Mouse (Mus musculus): ENCODE results near the gene Htr1f. TPM values are rescaled to one million over a fixed set of nuclear protein-coding genes. Genes with fewer than 3 reads are reported as not detected.

Htr1f gene
- polyA plus RNA-seq, 1 experiment from 2014 or later: 0.31 TPM

GRCm38 (mm10) chr16:64908747-64909146 is 196.9 kb downstream of the Htr1f start:
- no peaks in the 10 kb centered on the region for H3K36me3 ChIP-seq (ENCODE audit: control insufficient read depth, insufficient read depth, low read length)
- no peak overlapping the region for H3K4me2 ChIP-seq
- H3K4me3 ChIP-seq (ENCODE audit: low read depth, low read length): no peak overlapping the region
- no peaks in the 10 kb centered on the region for H3K27me3 ChIP-seq (ENCODE audit: control insufficient read depth, insufficient read depth, low read length)
- ATAC-seq (ENCODE audit: low FRiP score) (no peak), DNase-seq (ENCODE audit: low spot score, missing footprints) (no peak)
- no peak overlapping the region for H3K27ac ChIP-seq (ENCODE audit: low read depth, low read length)
- H3K4me1 ChIP-seq (ENCODE audit: control insufficient read depth, insufficient read depth, low read length): no peaks in the 10 kb centered on the region
- no peaks in the 10 kb centered on the region for H3K9me3 ChIP-seq (ENCODE audit: control insufficient read depth, low read length)
- WGBS: 77% methylated on average over 10 of the region's 10 CpGs
- H3K9ac ChIP-seq (ENCODE audit: low read length): no peak overlapping the region

GRCm38 (mm10) chr16:64907112-64907511 is 198.5 kb downstream of the Htr1f start:
- no peak for ATAC-seq (ENCODE audit: low FRiP score)
- whole genome bisulfite sequencing: 45% methylated on average over 3 of the region's 3 CpGs
- Histone ChIP-seq H3K4me3 (ENCODE audit: low read depth, low read length) (no peak overlapping the region), H3K27ac (ENCODE audit: low read depth, low read length) (no peak overlapping the region), H3K4me2 (no peak overlapping the region), H3K36me3 (ENCODE audit: control insufficient read depth, insufficient read depth, low read length) (no peaks in the 10 kb centered on the region), H3K27me3 (ENCODE audit: control insufficient read depth, insufficient read depth, low read length) (no peaks in the 10 kb centered on the region), H3K9me3 (ENCODE audit: control insufficient read depth, low read length) (no peaks in the 10 kb centered on the region), H3K4me1 (ENCODE audit: control insufficient read depth, insufficient read depth, low read length) (no peaks in the 10 kb centered on the region), H3K9ac (ENCODE audit: low read length) (no peak overlapping the region)
- no peak for DNase-seq (ENCODE audit: low spot score, missing footprints)

- 50% methylated on average over 2 of the region's 2 CpGs for WGBS
- no peak for DNase-seq (ENCODE audit: low spot score, missing footprints)
Observed at GRCm38 (mm10) chr16:64903328-64903727, 202.3 kb downstream of the Htr1f start.

GRCm38 (mm10) chr16:64899084-64899483 is 206.6 kb downstream of the Htr1f start:
- no peak for DNase-seq (ENCODE audit: low spot score, missing footprints)

More at GRCm38 (mm10) chr16:64903328-64903727, 202.3 kb downstream of the Htr1f start:
- Histone ChIP-seq H3K4me2 (no peak overlapping the region), H3K9ac (ENCODE audit: low read length) (no peak overlapping the region), H3K27me3 (ENCODE audit: control insufficient read depth, insufficient read depth, low read length) (no peaks in the 10 kb centered on the region), H3K36me3 (ENCODE audit: control insufficient read depth, insufficient read depth, low read length) (no peaks in the 10 kb centered on the region), H3K4me1 (ENCODE audit: control insufficient read depth, insufficient read depth, low read length) (no peaks in the 10 kb centered on the region), H3K27ac (ENCODE audit: low read depth, low read length) (no peak overlapping the region), H3K9me3 (ENCODE audit: control insufficient read depth, low read length) (no peaks in the 10 kb centered on the region), H3K4me3 (ENCODE audit: low read depth, low read length) (no peak overlapping the region)
- no peak for ATAC-seq (ENCODE audit: low FRiP score)

GRCm38 (mm10) chr16:64889496-64889895 is 216.2 kb downstream of the Htr1f start:
- Histone ChIP-seq H3K9me3 (ENCODE audit: control insufficient read depth, low read length) (peaks cover 2% of the 10 kb centered on the region; the same call in 1 of the 2 replicates), H3K4me3 (ENCODE audit: low read depth, low read length) (no peak overlapping the region), H3K9ac (ENCODE audit: low read length) (no peak overlapping the region), H3K4me1 (ENCODE audit: control insufficient read depth, insufficient read depth, low read length) (no peaks in the 10 kb centered on the region), H3K27ac (ENCODE audit: low read depth, low read length) (no peak overlapping the region), H3K27me3 (ENCODE audit: control insufficient read depth, insufficient read depth, low read length) (no peaks in the 10 kb centered on the region), H3K4me2 (no peak overlapping the region), H3K36me3 (ENCODE audit: control insufficient read depth, insufficient read depth, low read length) (no peaks in the 10 kb centered on the region)
- no peak for DNase-seq (ENCODE audit: low spot score, missing footprints)
- ATAC-seq (ENCODE audit: low FRiP score): no peak
- WGBS: 90% methylated on average over 3 of the region's 3 CpGs

More at GRCm38 (mm10) chr16:64899084-64899483, 206.6 kb downstream of the Htr1f start:
- WGBS: 75% methylated on average over 2 of the region's 2 CpGs
- H3K36me3 ChIP-seq (ENCODE audit: control insufficient read depth, insufficient read depth, low read length): no peaks in the 10 kb centered on the region
- H3K27ac ChIP-seq (ENCODE audit: low read depth, low read length): no peak overlapping the region
- H3K27me3 ChIP-seq (ENCODE audit: control insufficient read depth, insufficient read depth, low read length): no peaks in the 10 kb centered on the region
- ATAC-seq (ENCODE audit: low FRiP score): no peak
- H3K4me1 ChIP-seq (ENCODE audit: control insufficient read depth, insufficient read depth, low read length): no peaks in the 10 kb centered on the region
- H3K4me2 ChIP-seq: no peak overlapping the region
- no peaks in the 10 kb centered on the region for H3K9me3 ChIP-seq (ENCODE audit: control insufficient read depth, low read length)
- H3K4me3 ChIP-seq (ENCODE audit: low read depth, low read length): no peak overlapping the region
- no peak overlapping the region for H3K9ac ChIP-seq (ENCODE audit: low read length)

- DNase-seq (ENCODE audit: low spot score, missing footprints) (no peak), ATAC-seq (ENCODE audit: low FRiP score) (no peak; the same call in 1 of the 2 replicates)
- Histone ChIP-seq H3K27me3 (ENCODE audit: control insufficient read depth, insufficient read depth, low read length) (no peaks in the 10 kb centered on the region), H3K4me1 (ENCODE audit: control insufficient read depth, insufficient read depth, low read length) (no peaks in the 10 kb centered on the region), H3K9me3 (ENCODE audit: control insufficient read depth, low read length) (peaks cover 2% of the 10 kb centered on the region; the same call in 1 of the 2 replicates), H3K9ac (ENCODE audit: low read length) (no peak overlapping the region), H3K36me3 (ENCODE audit: control insufficient read depth, insufficient read depth, low read length) (no peaks in the 10 kb centered on the region), H3K4me3 (ENCODE audit: low read depth, low read length) (no peak overlapping the region), H3K4me2 (no peak overlapping the region), H3K27ac (ENCODE audit: low read depth, low read length) (no peak overlapping the region)
- WGBS: 33% methylated on average over 4 of the region's 4 CpGs
Observed at GRCm38 (mm10) chr16:64885547-64885946, 220.1 kb downstream of the Htr1f start.

- Histone ChIP-seq H3K4me2 (no peak overlapping the region), H3K36me3 (ENCODE audit: control insufficient read depth, insufficient read depth, low read length) (no peaks in the 10 kb centered on the region), H3K27ac (ENCODE audit: low read depth, low read length) (no peak overlapping the region), H3K9me3 (ENCODE audit: control insufficient read depth, low read length) (peaks cover 2% of the 10 kb centered on the region; the same call in 1 of the 2 replicates), H3K4me3 (ENCODE audit: low read depth, low read length) (no peak overlapping the region), H3K9ac (ENCODE audit: low read length) (no peak overlapping the region), H3K4me1 (ENCODE audit: control insufficient read depth, insufficient read depth, low read length) (no peaks in the 10 kb centered on the region), H3K27me3 (ENCODE audit: control insufficient read depth, insufficient read depth, low read length) (no peaks in the 10 kb centered on the region)
- DNase-seq (ENCODE audit: low spot score, missing footprints) (no peak), ATAC-seq (ENCODE audit: low FRiP score) (peak; percentile 42; the same call in 1 of the 2 replicates)
- 17% methylated on average over 3 of the region's 3 CpGs for WGBS
Observed at GRCm38 (mm10) chr16:64885142-64885541, 220.5 kb downstream of the Htr1f start.

GRCm38 (mm10) chr16:64884420-64884838 is 221.2 kb downstream of the Htr1f start:
- WGBS: 39% methylated on average over 3 of the region's 3 CpGs
- H3K27ac ChIP-seq (ENCODE audit: low read depth, low read length): no peak overlapping the region
- H3K4me2 ChIP-seq: no peak overlapping the region
- no peaks in the 10 kb centered on the region for H3K36me3 ChIP-seq (ENCODE audit: control insufficient read depth, insufficient read depth, low read length)
- peaks cover 2% of the 10 kb centered on the region; the same call in 1 of the 2 replicates for H3K9me3 ChIP-seq (ENCODE audit: control insufficient read depth, low read length)
- H3K9ac ChIP-seq (ENCODE audit: low read length): no peak overlapping the region
- no peak overlapping the region for H3K4me3 ChIP-seq (ENCODE audit: low read depth, low read length)
- H3K4me1 ChIP-seq (ENCODE audit: control insufficient read depth, insufficient read depth, low read length): no peaks in the 10 kb centered on the region
- DNase-seq (ENCODE audit: low spot score, missing footprints): no peak
- no peak for ATAC-seq (ENCODE audit: low FRiP score)
- no peaks in the 10 kb centered on the region for H3K27me3 ChIP-seq (ENCODE audit: control insufficient read depth, insufficient read depth, low read length)

- Histone ChIP-seq H3K27ac (ENCODE audit: low read depth, low read length) (no peak overlapping the region), H3K4me1 (ENCODE audit: control insufficient read depth, insufficient read depth, low read length) (no peaks in the 10 kb centered on the region), H3K27me3 (ENCODE audit: control insufficient read depth, insufficient read depth, low read length) (no peaks in the 10 kb centered on the region), H3K9ac (ENCODE audit: low read length) (no peak overlapping the region), H3K4me2 (no peak overlapping the region), H3K9me3 (ENCODE audit: control insufficient read depth, low read length) (peaks cover 1% of the 10 kb centered on the region; the same call in 1 of the 2 replicates), H3K4me3 (ENCODE audit: low read depth, low read length) (no peak overlapping the region), H3K36me3 (ENCODE audit: control insufficient read depth, insufficient read depth, low read length) (no peaks in the 10 kb centered on the region)
- 69% methylated on average over 5 of the region's 5 CpGs for WGBS
- no peak for ATAC-seq (ENCODE audit: low FRiP score)
- DNase-seq (ENCODE audit: low spot score, missing footprints): no peak
Observed at GRCm38 (mm10) chr16:64883896-64884295, 221.8 kb downstream of the Htr1f start.
